Mouse (Mus musculus): ENCODE measurements around the gene Ier2.

Gene Ier2

DNA sequence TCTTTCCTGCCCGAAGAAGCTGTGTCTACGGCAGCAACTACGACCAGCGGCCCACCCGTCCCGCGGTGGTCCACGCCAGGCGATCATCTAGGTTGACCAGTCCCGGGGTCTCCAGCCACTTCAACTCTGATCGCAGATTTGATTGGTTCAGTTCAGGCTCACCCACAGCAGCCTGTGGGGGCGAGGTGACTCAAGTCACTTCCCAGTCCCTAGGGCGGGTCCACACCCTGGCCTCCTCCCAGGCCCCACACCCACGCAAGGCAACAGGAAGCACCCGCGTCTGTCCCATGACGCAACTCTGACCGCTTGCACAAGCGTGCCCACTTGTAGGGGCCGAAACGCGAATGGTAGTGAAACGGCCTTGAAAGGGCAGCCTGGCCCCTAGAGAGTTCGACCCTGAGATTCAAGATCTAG is 1.2 kb downstream of the Ier2 start:
- peak; percentile 78 to 83 for DNase-seq

DNA sequence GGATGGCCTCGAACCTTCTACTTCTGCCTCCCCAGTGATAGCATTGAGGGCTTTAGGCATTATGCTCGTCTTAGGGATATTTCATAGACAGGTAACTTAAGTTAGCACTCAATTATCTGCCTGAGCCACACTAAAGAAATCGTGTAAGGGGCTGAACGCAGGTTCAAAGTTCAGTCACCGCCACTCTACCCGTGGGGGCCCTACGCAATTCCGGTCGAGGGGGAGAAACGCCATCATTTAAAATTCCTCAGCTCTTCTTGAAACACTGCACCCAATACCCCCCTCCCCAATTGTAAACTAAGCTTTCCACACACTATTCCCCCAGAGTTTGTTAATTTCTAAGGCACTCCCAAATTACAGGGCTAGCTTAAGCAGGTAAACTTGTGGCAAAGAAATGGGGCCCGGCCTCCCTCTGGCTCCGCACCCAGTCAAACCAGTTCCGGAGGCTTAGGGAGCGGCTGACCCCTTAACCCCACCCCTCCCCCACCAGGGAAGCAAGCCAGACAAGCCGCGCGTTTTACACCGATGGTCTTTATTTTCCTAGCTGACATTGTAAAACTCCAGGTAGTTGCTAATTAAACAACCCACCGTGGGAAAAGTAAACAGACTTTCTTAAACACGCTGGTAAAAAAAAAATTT is 1.7 kb downstream of the Ier2 start:
- DNase-seq: peak in 1 of 2 experiments; percentile 63

- DNase-seq: no peak
These were observed 2.5 kb downstream of the Ier2 start for GRCm38 (mm10) chr8:84659936-84660818.

DNA sequence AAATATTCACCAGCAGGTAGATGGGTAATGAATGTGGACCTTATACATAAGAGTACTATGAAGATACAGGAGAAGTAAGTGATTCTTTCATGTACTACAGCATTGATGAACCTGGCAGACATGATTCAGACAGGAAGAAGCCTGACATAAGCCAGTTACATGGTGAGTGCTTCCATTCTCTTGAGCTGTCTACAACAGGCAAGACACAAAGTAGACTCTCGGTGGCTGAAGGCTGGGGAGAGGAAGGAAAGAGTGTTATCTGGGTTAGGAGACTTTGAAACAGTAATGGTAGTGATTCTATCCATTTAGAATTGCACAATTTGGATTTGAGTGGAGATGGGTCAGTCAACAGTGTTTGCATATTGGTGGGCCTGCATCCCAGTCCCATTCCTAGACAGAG is 3.7 kb downstream of the Ier2 start:
- DNase-seq: no peak

DNA sequence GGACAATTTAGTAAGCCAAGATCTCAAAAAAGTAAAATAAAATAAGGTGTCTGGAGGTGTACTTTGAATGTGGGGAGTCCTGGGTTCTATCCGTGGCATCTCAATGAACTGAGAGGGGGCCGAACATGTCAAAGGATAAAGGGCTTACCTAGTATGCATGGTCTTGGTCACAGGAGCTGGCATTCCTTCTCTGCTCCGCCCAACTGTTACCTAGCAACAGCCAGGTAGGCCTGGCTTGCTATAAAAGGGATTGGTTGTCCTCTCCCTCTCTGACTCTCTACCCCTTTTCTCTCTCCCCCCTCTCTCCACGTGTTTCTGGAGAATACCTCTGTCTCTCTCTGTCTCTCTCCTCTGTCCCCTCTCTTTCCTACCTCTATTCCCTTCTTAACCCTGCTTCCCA is 5.0 kb downstream of the Ier2 start:
- DNase-seq: no peak

DNA sequence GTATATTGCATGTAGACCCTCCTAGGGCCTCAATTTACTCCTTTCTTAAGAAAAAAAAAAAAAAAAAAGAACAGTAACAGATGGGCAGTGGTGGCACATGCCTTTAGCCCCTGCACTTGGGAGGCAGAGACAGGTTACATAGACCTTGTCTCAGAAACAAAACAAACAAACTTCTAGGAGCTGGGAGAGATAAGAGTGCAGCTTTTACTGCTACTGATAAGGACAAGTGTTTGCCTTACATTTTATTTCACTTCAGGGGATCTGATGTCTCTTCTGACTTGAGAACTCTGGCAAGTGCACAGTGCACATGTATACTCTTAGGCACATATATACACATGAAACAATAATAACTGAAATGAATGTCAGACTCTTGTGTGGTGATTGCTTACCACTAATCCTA is 5.4 kb downstream of the Ier2 start:
- DNase-seq: no peak

- DNase-seq: peak; percentile 55 to 65
These were observed 6.0 kb downstream of the Ier2 start for GRCm38 (mm10) chr8:84656641-84657126.

- DNase-seq: no peak
These were observed 6.5 kb downstream of the Ier2 start for GRCm38 (mm10) chr8:84656191-84656525.

DNA sequence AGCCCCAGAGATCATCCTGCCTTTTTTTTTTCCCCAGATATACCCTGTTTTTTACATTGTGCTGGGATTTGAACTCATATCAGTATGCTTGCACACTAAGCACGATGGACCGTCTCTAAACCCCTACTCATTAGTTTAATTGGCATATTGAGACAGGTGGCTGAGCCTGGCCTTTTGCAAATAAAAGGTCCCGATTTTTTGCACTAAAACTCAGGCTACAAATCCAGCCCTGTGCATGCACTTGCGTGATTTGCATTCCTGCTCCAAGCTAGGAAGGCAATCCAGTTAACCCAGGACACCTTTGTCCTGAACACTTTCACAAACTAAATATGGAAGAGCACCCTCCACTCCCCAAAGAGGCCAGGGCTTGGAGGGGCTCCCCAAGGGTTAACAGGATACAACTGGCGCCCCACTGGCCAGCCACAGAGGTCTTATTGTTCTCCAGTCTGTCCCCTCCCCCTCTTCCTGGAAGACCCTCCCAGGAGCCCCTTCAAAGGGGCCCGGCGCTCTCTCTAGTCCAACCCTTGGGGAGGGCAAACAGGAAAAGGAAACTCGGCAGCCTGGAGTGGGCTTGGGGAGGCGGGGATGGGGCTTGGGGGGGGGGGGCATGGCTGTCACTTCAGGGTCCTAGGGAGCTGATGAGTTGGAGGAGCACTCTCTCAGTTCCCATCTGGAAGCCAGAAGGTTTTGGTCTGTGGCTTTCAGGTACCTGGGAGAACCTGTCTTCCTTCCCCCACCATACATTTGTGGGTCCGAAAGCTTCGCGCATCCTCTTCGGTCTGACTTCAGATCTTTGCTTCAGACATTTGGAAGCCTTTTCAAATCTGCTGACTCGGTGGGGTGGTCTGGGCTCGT is 7.1 kb downstream of the Ier2 start:
- no peak for DNase-seq

GRCm38 (mm10) chr8:84654597-84654996 is 8.1 kb downstream of the Ier2 start:
- DNase-seq: peak in 1 of 2 experiments; percentile 3

- DNase-seq: peak in 1 of 2 experiments; percentile 5
These were observed 9.5 kb downstream of the Ier2 start for GRCm38 (mm10) chr8:84653092-84653631.

GRCm38 (mm10) chr8:84650213-84650612 is 12.4 kb downstream of the Ier2 start:
- DNase-seq: peak in 1 of 2 experiments; percentile 2

DNA sequence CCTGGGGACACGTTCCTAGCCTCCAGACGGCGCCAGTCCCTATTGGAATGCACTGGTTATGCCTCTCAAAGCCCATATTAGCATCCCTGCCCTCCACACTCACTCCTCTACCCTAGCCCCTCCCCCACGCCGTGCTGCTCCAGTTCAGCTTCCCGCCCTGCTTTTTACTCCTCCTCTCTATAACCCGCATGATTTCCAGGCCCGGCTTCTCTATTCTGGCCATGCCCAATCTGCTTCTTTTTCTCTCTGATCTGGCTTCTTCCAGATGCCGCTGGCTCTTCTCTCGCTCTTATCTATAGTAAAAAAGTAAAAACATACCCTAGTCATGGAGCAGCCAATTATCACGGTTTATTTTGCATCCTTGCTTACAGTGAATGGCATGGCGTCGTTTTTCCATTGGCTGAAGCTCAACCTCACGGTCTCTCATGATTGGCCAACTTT is 15.2 kb downstream of the Ier2 start:
- DNase-seq: peak in 1 of 2 experiments; percentile 58

DNA sequence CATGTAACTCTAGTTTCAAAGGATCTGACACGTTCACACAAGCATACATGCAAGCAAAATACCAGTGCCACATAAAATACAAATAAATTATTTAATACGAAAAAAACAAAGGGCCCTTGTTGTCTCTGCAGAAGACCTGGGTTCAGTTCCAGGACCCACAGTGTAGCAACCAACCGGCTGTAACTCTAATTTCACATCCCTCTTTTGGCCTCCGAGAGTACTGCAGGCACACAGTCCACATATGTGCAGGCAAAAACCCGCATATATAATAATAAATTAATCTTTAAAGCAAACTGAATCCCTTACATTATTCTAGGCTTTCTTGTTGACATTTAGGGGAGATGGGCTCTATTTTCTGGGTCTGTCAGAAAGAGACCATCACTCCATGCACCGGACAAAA is 15.9 kb downstream of the Ier2 start:
- no peak for DNase-seq

DNA sequence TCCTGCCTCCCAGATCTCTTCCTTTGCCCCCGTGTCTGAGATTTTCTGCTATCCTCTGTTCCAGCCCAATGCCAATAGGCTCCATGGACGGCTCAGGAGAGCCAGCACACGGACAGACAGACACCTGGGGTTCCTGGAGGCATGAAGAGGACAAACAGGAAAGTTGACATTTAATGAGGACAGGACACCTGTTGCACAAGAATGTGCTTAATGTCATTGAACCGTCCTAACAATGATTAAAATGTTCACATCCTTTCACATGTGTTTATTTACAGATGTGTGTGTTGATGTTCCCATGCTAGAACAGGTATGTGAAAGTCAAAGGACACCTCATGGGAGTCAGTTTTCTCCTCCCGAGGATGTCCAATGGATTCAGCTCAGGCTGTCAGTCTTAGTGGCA is 19.6 kb downstream of the Ier2 start:
- peak in 1 of 2 experiments; percentile 10 for DNase-seq

GRCm38 (mm10) chr8:84641578-84642361 is 20.9 kb downstream of the Ier2 start:
- peak in 1 of 2 experiments; percentile 5 for DNase-seq

DNA sequence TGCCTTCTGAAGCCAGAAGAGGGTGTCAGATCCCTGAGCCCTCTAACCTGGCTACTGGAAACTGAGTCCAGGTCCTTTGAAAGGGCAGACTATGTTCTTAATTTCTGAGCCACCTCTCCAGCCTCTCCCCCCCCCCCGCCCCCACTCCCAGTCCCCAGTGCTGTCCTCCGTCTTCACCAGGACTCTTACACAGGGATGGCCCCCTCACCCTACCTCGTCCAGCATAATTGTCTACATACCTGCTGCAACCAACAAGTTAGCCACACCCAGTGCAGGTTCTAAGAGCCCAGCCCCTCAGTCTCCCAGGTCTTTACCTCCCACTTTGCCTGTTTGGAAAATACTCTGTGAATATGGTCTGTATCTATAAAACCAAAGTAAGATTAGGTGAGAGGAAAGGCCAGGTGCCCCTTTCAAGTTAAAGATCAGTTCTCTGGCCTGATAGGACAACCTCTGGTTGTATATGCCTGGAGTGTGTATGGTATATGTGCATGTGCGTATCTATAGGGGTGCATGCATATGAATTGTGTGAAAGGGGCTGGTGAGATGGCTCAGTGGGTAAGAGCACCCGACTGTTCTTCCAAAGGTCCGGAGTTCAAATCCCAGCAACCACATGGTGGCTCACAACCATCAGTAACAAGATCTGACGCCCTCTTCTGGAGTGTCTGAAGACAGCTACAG is 21.9 kb downstream of the Ier2 start:
- DNase-seq: peak in 1 of 2 experiments; percentile 13

- peak in 1 of 2 experiments; percentile 14 for DNase-seq
These were observed 22.6 kb downstream of the Ier2 start for GRCm38 (mm10) chr8:84640010-84640588.

GRCm38 (mm10) chr8:84639162-84640009 is 23.3 kb downstream of the Ier2 start:
- peak; percentile 96 to 97 for DNase-seq
